Mouse (Mus musculus) liver, embryonic 15.5 days (tissue): ENCODE measurements around the gene Gsdma3. TPM values are rescaled to one million over a fixed set of nuclear protein-coding genes. Genes with fewer than 3 reads are reported as not detected.

Source experiments
- ATAC-seq: fragments of 200-750 bp; cut with Nextera tagmentation; 2 replicates; pipeline ENCODE4 v1.8.0; 2017; ENCODE audit warnings: moderate number of reproducible peaks, mild to moderate bottlenecking, moderate library complexity; ENCODE audit not compliant: insufficient read depth
- H3K27ac ChIP-seq: fragments of 300-500 bp; sonication (generic); replicated peaks from 2 replicates; pipeline ENCODE4 v1.5.1; 2015; ENCODE audit warnings: mild to moderate bottlenecking, inconsistent platforms
- H3K27me3 ChIP-seq: fragments of 300-500 bp; sonication (generic); 2 replicates; pipeline ENCODE4 v1.6.1; 2015; ENCODE audit warnings: mild to moderate bottlenecking, inconsistent platforms
- H3K36me3 ChIP-seq: fragments of 300-500 bp; sonication (generic); replicated peaks from 2 replicates; pipeline ENCODE4 v1.6.1; 2015; ENCODE audit warnings: moderate library complexity, mild to moderate bottlenecking, inconsistent platforms
- H3K4me1 ChIP-seq: fragments of 300-500 bp; sonication (generic); replicated peaks from 2 replicates; pipeline ENCODE4 v1.6.1; 2015; ENCODE audit warnings: inconsistent platforms
- H3K4me2 ChIP-seq: fragments of 300-500 bp; sonication (generic); 2 replicates; pipeline ENCODE4 v1.6.1; 2015; ENCODE audit warnings: moderate library complexity, mild to moderate bottlenecking, inconsistent platforms
- H3K4me3 ChIP-seq: fragments of 300-500 bp; sonication (generic); replicated peaks from 2 replicates; pipeline ENCODE4 v1.5.1; 2015; ENCODE audit warnings: mild to moderate bottlenecking, inconsistent platforms
- H3K9ac ChIP-seq: fragments of 300-500 bp; sonication (generic); 2 replicates; pipeline ENCODE4 v1.6.1; 2015; ENCODE audit warnings: moderate library complexity, mild to moderate bottlenecking, inconsistent platforms
- H3K9me3 ChIP-seq: fragments of 300-500 bp; sonication (generic); replicated peaks from 2 replicates; pipeline ENCODE4 v1.6.1; 2016; ENCODE audit warnings: inconsistent platforms
- WGBS: fragments of 180-500 bp; shearing (Covaris S2); methylation state at CpG from one replicate; pipeline ENCODE4 v1.1.7; 2015; ENCODE audit warnings: mixed read lengths; ENCODE audit not compliant: insufficient replicate concordance; 5-methylcytosine and 5-hydroxymethylcytosine counted together
- polyA plus RNA-seq: library from polyadenylated mRNA; unstranded; fragments of >200 nt; fragmentation: Nextera tagmentation; extraction: Ambion mirVana; gene quantifications from 2 replicates; pipeline ENCODE4 v1.2.1, GENCODE M21; 2015

The Gsdma3 gene
- polyA plus RNA-seq, 1 experiment from 2014 or later = not detected

- ATAC-seq = no peak
- peak overlapping the region; percentile 100 for H3K27ac ChIP-seq
Observed at GRCm38 (mm10) chr11:98586087-98586891, 39.9 kb upstream of the Gsdma3 start.

DNA sequence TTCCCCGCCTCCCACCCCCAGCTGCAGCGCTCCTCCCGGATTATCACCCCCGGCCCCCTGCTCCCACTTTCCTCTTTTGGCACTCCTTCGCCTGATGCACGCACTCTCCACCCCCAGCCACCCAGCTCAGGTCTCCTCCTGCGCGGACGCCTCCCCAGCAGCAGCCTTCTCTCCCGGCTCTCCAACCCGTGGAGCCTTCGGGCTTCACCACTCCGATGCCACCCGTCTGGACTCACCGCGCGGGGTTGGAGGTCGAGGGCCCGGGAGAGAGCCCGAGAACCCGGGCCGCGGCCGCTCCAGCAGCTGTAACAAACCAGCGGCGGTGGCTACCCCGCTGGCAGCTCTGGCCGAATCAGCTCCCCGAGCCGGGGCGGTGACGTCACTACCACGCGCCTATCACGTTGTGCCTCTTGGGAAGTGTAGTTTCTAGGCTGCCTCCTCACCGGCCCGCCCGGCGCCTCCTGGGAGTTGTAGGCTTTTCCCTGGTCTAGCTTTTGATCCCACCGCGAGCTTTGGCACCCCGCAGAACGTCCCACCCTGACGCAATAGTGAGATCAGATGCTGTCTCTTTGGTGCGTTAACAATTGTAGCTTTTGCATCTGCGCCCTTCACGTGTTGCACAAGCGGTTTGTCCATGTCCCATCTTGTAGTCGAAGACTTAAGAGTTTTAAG, 39.1 kb upstream of the Gsdma3 start, which contains the start of gene Ormdl3:
Gene Ormdl3 (minus strand): TSS at position 477 of the 672 bp plus-strand sequence.
- Histone ChIP-seq H3K4me2 (peak within 1 kb of the TSS; percentile 84), H3K27ac (peak within 1 kb of the TSS; percentile 100), H3K36me3 (peaks cover 16% of the 10 kb centered on the region), H3K27me3 (no peaks in the 10 kb centered on the region), H3K9ac (peak within 1 kb of the TSS; percentile 77), H3K4me1 (peaks cover 82% of the 10 kb centered on the region), H3K4me3 (peak within 1 kb of the TSS; percentile 71), H3K9me3 (no peaks in the 10 kb centered on the region)
- peak; percentile 67 for ATAC-seq
- WGBS = under 1% methylated on average over 49 of the region's 49 CpGs

More at GRCm38 (mm10) chr11:98586087-98586891, 39.9 kb upstream of the Gsdma3 start:
- Histone ChIP-seq H3K4me2 (peak overlapping the region; percentile 84), H3K36me3 (peaks cover 18% of the 10 kb centered on the region), H3K27me3 (no peaks in the 10 kb centered on the region), H3K4me3 (peak overlapping the region; percentile 71), H3K4me1 (peaks cover 83% of the 10 kb centered on the region), H3K9ac (peak overlapping the region; percentile 77), H3K9me3 (no peaks in the 10 kb centered on the region)
- WGBS = 1% methylated on average over 22 of the region's 22 CpGs

- H3K27ac ChIP-seq = peak overlapping the region; percentile 100
- peak overlapping the region; percentile 84 for H3K4me2 ChIP-seq
- H3K9me3 ChIP-seq = no peaks in the 10 kb centered on the region
- 7% methylated on average over 20 of the region's 20 CpGs for WGBS
- peaks cover 9% of the 10 kb centered on the region; the same call in 1 of the 2 replicates for H3K36me3 ChIP-seq
- peaks cover 81% of the 10 kb centered on the region for H3K4me1 ChIP-seq
- H3K9ac ChIP-seq = peak overlapping the region; percentile 53
- peaks cover 7% of the 10 kb centered on the region; the same call in 1 of the 2 replicates for H3K27me3 ChIP-seq
- peak; percentile 60 for ATAC-seq
- peak overlapping the region; percentile 71 for H3K4me3 ChIP-seq
Observed at GRCm38 (mm10) chr11:98587684-98588546, 38.2 kb upstream of the Gsdma3 start.

- no peak for ATAC-seq
- Histone ChIP-seq H3K9me3 (no peaks in the 10 kb centered on the region), H3K4me2 (peak overlapping the region; percentile 84), H3K4me3 (peak overlapping the region; percentile 71), H3K9ac (peak overlapping the region; percentile 53; the same call in 1 of the 2 replicates), H3K27me3 (peaks cover 7% of the 10 kb centered on the region; the same call in 1 of the 2 replicates), H3K36me3 (peaks cover 7% of the 10 kb centered on the region; the same call in 1 of the 2 replicates), H3K4me1 (peaks cover 72% of the 10 kb centered on the region), H3K27ac (peak overlapping the region; percentile 100)
- 48% methylated on average over 6 of the region's 6 CpGs for WGBS
Observed at GRCm38 (mm10) chr11:98588833-98589281, 37.3 kb upstream of the Gsdma3 start.

DNA sequence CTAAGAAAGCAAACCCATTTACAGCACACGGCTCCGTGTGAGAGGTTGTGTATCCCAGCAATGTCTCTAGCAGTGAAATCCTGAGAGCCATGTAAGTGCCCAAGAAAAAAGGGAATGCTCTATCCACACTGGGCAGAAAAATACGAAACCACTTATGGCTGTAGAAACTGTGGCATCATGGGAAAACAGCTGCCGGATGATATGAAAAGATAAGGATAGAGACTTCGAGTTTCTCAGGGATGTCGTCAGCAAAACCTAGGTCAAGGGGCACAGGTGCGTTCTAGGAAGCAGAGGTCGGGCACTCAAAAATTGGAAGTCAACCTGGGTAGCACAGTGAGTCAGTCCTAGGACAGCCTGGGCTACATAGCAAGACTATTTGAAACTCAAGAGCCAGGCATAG, 36.9 kb upstream of the Gsdma3 start:
- WGBS = 51% methylated on average over 8 of the region's 8 CpGs
- H3K27ac ChIP-seq = peak overlapping the region; percentile 100
- H3K9ac ChIP-seq = no peak overlapping the region
- ATAC-seq = no peak
- H3K36me3 ChIP-seq = peaks cover 2% of the 10 kb centered on the region; the same call in 1 of the 2 replicates
- peaks cover 67% of the 10 kb centered on the region for H3K4me1 ChIP-seq
- no peaks in the 10 kb centered on the region for H3K9me3 ChIP-seq
- peaks cover 12% of the 10 kb centered on the region for H3K27me3 ChIP-seq
- H3K4me2 ChIP-seq = peak overlapping the region; percentile 84
- H3K4me3 ChIP-seq = no peak overlapping the region

DNA sequence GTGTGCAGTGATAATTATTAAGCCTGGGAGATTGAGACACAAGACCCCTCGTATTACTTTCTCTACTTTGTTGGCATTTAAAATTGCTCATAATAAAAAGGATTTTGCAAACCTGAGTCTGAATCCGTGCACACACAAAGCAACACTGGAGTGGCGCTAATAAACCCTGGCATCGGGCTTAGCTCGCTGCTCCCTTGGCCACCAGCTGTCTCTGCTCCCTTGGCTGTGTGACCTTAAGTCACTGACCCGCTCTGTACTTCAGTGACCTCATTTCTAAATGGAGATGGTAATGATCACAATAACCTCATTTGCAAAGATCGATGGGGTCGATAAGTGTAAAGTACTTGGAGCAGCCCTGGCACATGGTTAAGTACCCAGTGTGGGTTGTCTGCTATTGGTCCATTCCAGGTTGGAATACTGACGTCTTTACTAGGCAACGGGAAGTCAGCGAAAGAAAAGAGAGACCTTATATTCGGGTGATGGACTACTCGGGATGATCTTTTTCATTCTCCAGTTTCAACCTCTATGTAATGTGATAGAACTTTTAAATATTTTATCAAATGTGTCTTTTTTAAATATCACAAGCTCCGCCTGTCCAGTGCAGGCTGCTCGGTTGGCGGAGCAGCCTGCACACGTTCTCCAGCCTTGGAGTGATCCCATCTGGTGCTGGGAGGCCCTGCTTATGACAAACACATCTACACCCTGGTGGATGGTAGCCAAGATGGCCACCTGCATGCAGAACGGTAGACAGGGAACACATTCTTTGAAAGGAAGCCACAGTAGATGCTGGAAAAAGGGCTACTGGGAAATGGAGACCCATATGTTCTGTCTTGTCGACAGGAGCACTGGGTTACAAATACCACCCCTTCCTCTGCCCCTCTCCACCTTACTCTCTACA, 35.4 kb upstream of the Gsdma3 start:
- no peak for ATAC-seq
- Histone ChIP-seq H3K4me2 (no peak overlapping the region), H3K27me3 (peaks cover 17% of the 10 kb centered on the region), H3K4me1 (peaks cover 52% of the 10 kb centered on the region), H3K9ac (no peak overlapping the region), H3K9me3 (no peaks in the 10 kb centered on the region), H3K4me3 (no peak overlapping the region), H3K36me3 (no peaks in the 10 kb centered on the region), H3K27ac (no peak overlapping the region)
- WGBS = 70% methylated on average over 19 of the region's 19 CpGs

- no peak for ATAC-seq
- no peak overlapping the region for H3K4me3 ChIP-seq
- peaks cover 42% of the 10 kb centered on the region for H3K27me3 ChIP-seq
- peaks cover 20% of the 10 kb centered on the region for H3K4me1 ChIP-seq
- no peaks in the 10 kb centered on the region for H3K9me3 ChIP-seq
- H3K27ac ChIP-seq = no peak overlapping the region
- no peak overlapping the region for H3K9ac ChIP-seq
- no peaks in the 10 kb centered on the region for H3K36me3 ChIP-seq
- H3K4me2 ChIP-seq = no peak overlapping the region
- WGBS = 45% methylated on average over 6 of the region's 6 CpGs
Observed at GRCm38 (mm10) chr11:98595021-98595420, 31.1 kb upstream of the Gsdma3 start.

DNA sequence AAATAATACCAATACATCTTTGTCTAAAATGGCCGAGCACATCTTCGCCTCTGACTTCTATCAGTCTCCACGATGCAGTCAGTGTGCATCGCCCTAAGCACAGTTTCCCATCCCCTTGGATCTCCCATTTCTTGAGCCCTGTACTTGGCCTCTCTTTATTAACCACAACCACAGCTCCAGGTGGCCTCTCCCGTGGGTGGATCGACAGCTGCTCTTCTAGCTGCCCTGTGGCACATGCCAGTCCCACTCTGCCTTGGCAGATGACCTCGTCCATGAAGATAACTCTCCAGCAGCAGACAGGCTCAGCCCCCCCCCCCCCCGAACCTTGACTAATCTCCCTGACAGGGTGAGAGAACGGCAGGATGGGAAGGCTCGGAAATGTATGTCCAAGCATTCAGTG, 30.7 kb upstream of the Gsdma3 start:
- no peak overlapping the region for H3K4me3 ChIP-seq
- H3K27ac ChIP-seq = no peak overlapping the region
- H3K9me3 ChIP-seq = no peaks in the 10 kb centered on the region
- no peak for ATAC-seq
- H3K27me3 ChIP-seq = peaks cover 46% of the 10 kb centered on the region
- no peak overlapping the region for H3K4me2 ChIP-seq
- WGBS = 46% methylated on average over 10 of the region's 10 CpGs
- H3K4me1 ChIP-seq = peaks cover 19% of the 10 kb centered on the region
- no peak overlapping the region for H3K9ac ChIP-seq
- no peaks in the 10 kb centered on the region for H3K36me3 ChIP-seq

DNA sequence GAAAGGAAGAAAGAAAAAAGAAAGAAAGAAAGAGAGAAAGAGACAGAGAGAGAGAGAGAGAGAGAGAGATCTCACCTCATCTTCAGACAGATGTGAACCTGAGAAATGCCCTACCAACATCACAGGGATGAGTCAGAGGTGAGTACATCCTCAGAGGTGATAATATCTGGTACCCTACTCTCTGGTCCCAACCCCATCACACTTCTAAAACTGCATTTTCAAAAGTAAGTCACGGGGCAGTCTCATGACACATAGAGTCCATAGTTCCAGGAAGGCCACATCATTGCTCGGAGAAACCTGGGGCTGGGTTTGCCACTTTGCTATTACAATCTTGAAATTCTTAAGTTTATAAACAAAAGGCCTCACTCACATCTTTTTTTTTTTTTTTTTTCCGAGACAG, 30.2 kb upstream of the Gsdma3 start:
- peaks cover 51% of the 10 kb centered on the region for H3K27me3 ChIP-seq
- H3K4me1 ChIP-seq = peaks cover 19% of the 10 kb centered on the region
- no peak overlapping the region for H3K27ac ChIP-seq
- no peak for ATAC-seq
- no peaks in the 10 kb centered on the region for H3K9me3 ChIP-seq
- H3K36me3 ChIP-seq = no peaks in the 10 kb centered on the region
- no peak overlapping the region for H3K4me3 ChIP-seq
- H3K9ac ChIP-seq = no peak overlapping the region
- WGBS = 53% methylated on average over 3 of the region's 3 CpGs
- no peak overlapping the region for H3K4me2 ChIP-seq

DNA sequence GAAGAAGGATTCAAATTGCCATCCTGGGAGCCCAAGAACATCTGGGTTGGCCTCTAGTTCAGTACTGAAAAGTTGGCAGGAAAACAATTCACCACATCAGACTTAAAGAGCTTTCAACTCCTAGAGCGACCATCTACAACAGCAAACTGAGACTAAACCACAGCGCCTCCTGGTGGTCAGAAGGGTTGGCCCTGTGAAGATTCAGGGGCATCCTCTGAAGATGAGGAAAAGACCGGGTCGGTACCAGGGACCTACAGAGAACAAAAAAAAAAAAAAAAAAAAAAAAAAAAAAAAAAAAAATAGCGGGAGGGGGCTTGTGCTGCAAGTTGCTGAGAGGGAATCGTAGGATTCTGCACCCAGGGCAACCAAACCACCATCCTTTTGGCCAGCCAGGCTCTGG, 28.8 kb upstream of the Gsdma3 start:
- WGBS = 20% methylated on average over 6 of the region's 6 CpGs
- Histone ChIP-seq H3K4me1 (peaks cover 15% of the 10 kb centered on the region), H3K4me2 (no peak overlapping the region), H3K27me3 (peaks cover 62% of the 10 kb centered on the region), H3K9me3 (no peaks in the 10 kb centered on the region), H3K4me3 (no peak overlapping the region), H3K9ac (no peak overlapping the region), H3K27ac (no peak overlapping the region), H3K36me3 (no peaks in the 10 kb centered on the region)
- ATAC-seq = no peak
